ENCODE assay signal across 14 mouse cellular contexts in genomic region chr10:58969351-58969750, GRCm38 (mm10).
"Had no signal": no experiment of that assay in that cellular context is flagged by ENCODE, and none has a peak within 500 bp of the region (broad histone marks: within the 10 kb centered on the region; RNA-seq: fewer than 3 reads in every experiment).

No protein-coding gene starts in this region.

- H3K4me2 ChIP-seq: lung, embryonic 14.5 days; midbrain, embryonic 11.5 days; midbrain, embryonic 13.5 days; midbrain, embryonic 15.5 days; neural tube, embryonic 12.5 days; stomach, embryonic 15.5 days had no signal

- H3K27me3 ChIP-seq: midbrain, embryonic 13.5 days; midbrain, embryonic 15.5 days; neural tube, embryonic 12.5 days; stomach, embryonic 15.5 days had no signal

- H3K9me3 ChIP-seq: midbrain, embryonic 13.5 days; midbrain, embryonic 15.5 days; neural tube, embryonic 12.5 days; stomach, embryonic 15.5 days had no signal

- H3K36me3 ChIP-seq: midbrain, embryonic 13.5 days; midbrain, embryonic 15.5 days; neural tube, embryonic 12.5 days; stomach, embryonic 15.5 days had no signal

- H3K4me3 ChIP-seq: midbrain, embryonic 13.5 days; midbrain, embryonic 15.5 days; neural tube, embryonic 12.5 days; stomach, embryonic 15.5 days had no signal

- H3K4me1 ChIP-seq: midbrain, embryonic 13.5 days; midbrain, embryonic 15.5 days; neural tube, embryonic 12.5 days; stomach, embryonic 15.5 days had no signal

- H3K27ac ChIP-seq: midbrain, embryonic 13.5 days; midbrain, embryonic 15.5 days; neural tube, embryonic 12.5 days; stomach, embryonic 15.5 days; stomach, postnatal 0 days had no signal

- DNase-seq: lung, adult 18-20 months; lung, embryonic 14.5 days; lung, postnatal 10 days; lung, postnatal 4 days; right cerebral cortex, postnatal 14 days; thymus, adult 2 months; thymus, postnatal 25 days; thymus, postnatal 4 days had no signal

- H3K9ac ChIP-seq: lung, embryonic 14.5 days; midbrain, embryonic 13.5 days; midbrain, embryonic 15.5 days; neural tube, embryonic 12.5 days; stomach, embryonic 15.5 days had no signal

- ATAC-seq: midbrain, embryonic 13.5 days; midbrain, embryonic 15.5 days had no signal
